Mouse (Mus musculus) forebrain, embryonic 14.5 days (tissue): ENCODE measurements around the gene Ift81. TPM values are rescaled to one million over a fixed set of nuclear protein-coding genes. Genes with fewer than 3 reads are reported as not detected.

Experiments
- ATAC-seq: fragments of 200-750 bp; cut with Nextera tagmentation; 2 replicates; pipeline ENCODE4 v1.8.0; 2017; ENCODE audit warnings: mild to moderate bottlenecking, moderate library complexity
- DNase-seq: peaks from one replicate; pipeline ENCODE4 v3.0.0-alpha.2; 2015; ENCODE audit warnings: low spot score
- H3K27ac ChIP-seq: fragments of 300-500 bp; sonication (generic); 2 replicates; pipeline ENCODE4 v1.5.1; 2014; ENCODE audit warnings: low read depth, mild to moderate bottlenecking, control low read depth, low read length, moderate library complexity
- H3K27me3 ChIP-seq: fragments of 300-500 bp; sonication (generic); replicated peaks from 2 replicates; pipeline ENCODE4 v1.6.1; 2014; ENCODE audit warnings: low read length, control low read depth, mixed read lengths; ENCODE audit not compliant: control insufficient read depth, insufficient read depth
- H3K36me3 ChIP-seq: fragments of 300-500 bp; sonication (generic); 2 replicates; pipeline ENCODE4 v1.6.1; 2014; ENCODE audit warnings: low read length, control low read depth; ENCODE audit not compliant: control insufficient read depth, insufficient read depth
- H3K4me1 ChIP-seq: fragments of 300-500 bp; sonication (generic); 2 replicates; pipeline ENCODE4 v1.6.1; 2014; ENCODE audit warnings: antibody characterized with exemption, low read length, control low read depth; ENCODE audit not compliant: control insufficient read depth, insufficient read depth
- H3K4me2 ChIP-seq: fragments of 300-500 bp; sonication (generic); 2 replicates; pipeline ENCODE4 v1.6.1; 2014; ENCODE audit warnings: mild to moderate bottlenecking, control low read depth, low read length
- H3K4me3 ChIP-seq: fragments of 300-500 bp; sonication (generic); 2 replicates; pipeline ENCODE4 v1.5.1; 2014; ENCODE audit warnings: low read depth, low read length, control low read depth
- H3K9ac ChIP-seq: fragments of 300-500 bp; sonication (generic); 2 replicates; pipeline ENCODE4 v1.6.1; 2014; ENCODE audit warnings: mild to moderate bottlenecking, low read length, control low read depth, moderate library complexity
- H3K9me3 ChIP-seq: fragments of 300-500 bp; sonication (generic); replicated peaks from 2 replicates; pipeline ENCODE4 v1.6.1; 2016; ENCODE audit warnings: low read length, control low read depth, mixed read lengths; ENCODE audit not compliant: control insufficient read depth
- WGBS: fragments of 180-500 bp; shearing (Covaris S2); extraction: QIAGEN DNeasy Blood & Tissue Kit; methylation state at CpG from one replicate; pipeline ENCODE4 v1.1.7; 2014; 5-methylcytosine and 5-hydroxymethylcytosine counted together
- polyA plus RNA-seq: library from polyadenylated mRNA; unstranded; fragments of >200 nt; fragmentation: Nextera tagmentation; extraction: Ambion mirVana; gene quantifications from 2 replicates; pipeline ENCODE4 v1.2.1, GENCODE M21; 2014

Ift81 gene
- polyA plus RNA-seq, 1 experiment from 2014 or later: 48.9 TPM

DNA sequence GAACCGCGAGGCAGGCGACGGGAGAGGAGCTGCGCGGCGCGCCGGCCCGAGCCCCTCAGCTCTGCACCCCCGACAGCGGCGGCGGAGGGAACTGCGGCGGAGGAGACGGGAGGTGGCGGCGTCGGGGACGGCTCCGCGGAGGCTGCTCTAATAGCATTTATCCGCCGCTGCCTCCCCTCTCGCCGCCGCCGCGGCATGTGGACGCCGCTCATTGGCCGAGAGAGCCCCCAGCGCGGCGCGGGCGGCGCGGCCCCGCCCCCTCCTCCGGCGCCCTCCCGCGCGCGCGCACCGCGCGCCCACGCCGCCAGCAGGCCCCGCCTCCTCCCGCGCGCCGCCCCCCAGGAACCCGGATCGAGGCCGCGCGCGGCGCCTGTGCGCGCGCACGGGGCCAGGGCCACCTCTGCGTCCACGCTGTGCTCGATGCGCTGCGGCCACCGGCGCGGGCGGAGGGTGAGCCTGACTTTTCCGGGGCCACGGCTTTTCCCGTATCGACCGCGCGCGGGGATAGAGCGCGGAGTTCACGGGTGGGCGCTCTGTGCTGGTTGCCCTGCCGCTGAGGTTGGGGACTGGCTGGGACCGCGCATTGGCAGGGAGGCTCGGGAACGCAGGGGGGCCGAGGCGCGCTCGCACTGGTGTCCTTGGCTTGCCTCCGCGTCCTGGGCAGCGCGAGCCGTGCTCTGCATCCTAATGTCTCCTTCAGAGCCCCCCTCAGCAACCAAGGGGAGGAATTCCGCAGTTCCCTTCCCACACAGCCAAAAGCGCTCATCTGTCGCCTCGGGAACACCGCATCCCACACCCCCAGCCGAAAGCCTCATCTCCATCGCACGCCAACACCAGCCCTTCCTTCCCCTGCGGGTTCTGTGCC is 112.0 kb downstream of the Ift81 start, which contains the start of gene Atp2a2:
Gene Atp2a2, minus strand, starts transcription at position 149 of the 865 bp plus-strand sequence.
- H3K27ac ChIP-seq: peak within 1 kb of the TSS; percentile 99
- H3K4me2 ChIP-seq: peak within 1 kb of the TSS; percentile 64
- peaks cover 28% of the 10 kb centered on the region for H3K4me1 ChIP-seq
- peak; percentile 94 for ATAC-seq
- DNase-seq: peak; percentile 97
- 0 out of 2 replicates have a peak, but pooled peaks cover 2% of the 10 kb centered on the region for H3K9me3 ChIP-seq
- WGBS: under 1% methylated on average over 80 of the region's 113 CpGs
- H3K9ac ChIP-seq: peak within 1 kb of the TSS; percentile 99
- peaks cover 6% of the 10 kb centered on the region; the same call in 1 of the 2 replicates for H3K36me3 ChIP-seq
- no peaks in the 10 kb centered on the region for H3K27me3 ChIP-seq
- peak within 1 kb of the TSS; percentile 98 for H3K4me3 ChIP-seq

DNA sequence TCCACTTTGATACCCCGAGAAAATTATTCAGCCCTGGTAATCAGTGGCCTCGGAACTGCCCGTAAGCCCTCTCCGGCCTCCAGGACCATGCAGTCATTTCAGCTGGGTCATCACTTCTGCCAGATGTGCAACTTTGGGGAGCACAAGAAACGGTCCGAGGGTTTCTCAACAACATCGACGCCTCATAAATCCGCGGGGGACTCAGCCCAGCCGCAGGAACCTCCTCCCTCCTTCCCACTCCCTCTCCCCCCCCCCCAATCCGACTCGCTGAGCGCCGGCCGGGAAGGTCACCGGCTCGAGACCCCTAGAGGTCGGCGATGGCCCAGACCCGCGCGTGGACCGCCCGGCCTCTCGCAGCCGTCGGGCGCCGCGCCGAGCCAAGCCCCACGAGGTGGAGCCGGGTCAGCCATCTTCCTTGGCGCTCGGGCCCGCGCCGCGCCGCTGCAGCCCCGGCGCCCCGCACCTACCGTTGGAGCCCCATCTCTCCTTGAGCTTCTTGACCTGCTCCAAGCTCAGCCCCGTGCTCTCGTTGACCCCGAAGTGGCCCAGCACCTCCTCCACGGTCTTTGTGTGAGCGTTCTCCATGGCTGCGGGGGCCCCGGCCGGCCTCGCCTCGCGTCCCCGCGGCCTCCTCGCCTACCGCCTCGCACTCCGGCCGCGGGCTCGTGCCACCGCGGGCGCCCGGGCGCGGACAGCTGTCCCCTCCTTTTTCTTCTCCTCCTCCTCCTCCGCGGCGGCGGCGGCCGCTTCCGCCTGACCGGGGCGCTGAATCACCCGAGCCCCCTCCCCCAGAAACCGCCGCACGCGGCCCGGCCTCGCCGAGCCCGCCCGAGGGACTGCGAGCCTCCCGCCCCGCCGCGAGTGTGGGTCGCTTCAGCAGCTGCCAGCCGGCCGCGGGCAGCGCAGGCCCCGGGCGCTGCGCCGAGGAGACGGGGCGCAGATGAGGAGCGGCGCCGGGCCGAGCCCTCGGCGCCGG is 112.9 kb downstream of the Ift81 start:
- no peaks in the 10 kb centered on the region for H3K27me3 ChIP-seq
- ATAC-seq (peak; percentile 30), DNase-seq (peak; percentile 46)
- H3K9me3 ChIP-seq: no peaks in the 10 kb centered on the region
- peak overlapping the region; percentile 98 for H3K4me3 ChIP-seq
- H3K4me2 ChIP-seq: peak overlapping the region; percentile 64
- H3K4me1 ChIP-seq: peaks cover 28% of the 10 kb centered on the region
- peak overlapping the region; percentile 99 for H3K27ac ChIP-seq
- WGBS: under 1% methylated on average over 96 of the region's 113 CpGs
- H3K9ac ChIP-seq: peak overlapping the region; percentile 99
- peaks cover 11% of the 10 kb centered on the region for H3K36me3 ChIP-seq

DNA sequence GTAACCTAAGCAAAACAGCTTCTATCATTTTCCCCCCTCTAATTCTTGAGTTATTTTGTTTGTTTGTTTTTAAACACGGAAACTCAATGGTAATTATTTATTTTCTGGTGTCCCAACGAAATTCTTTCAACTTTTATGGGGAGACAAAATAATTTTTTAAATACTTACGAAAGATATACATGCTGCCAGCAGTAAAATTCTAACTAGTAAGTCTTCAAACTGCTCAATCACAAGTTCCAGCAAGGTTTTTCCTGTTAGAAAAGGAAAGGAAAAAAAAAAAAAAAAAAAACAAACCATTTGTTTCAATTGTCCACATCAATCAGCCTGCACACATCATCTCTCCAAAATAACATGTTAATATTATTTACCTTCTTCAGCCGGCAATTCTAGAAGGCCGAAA is 113.8 kb downstream of the Ift81 start:
- DNase-seq (no peak), ATAC-seq (no peak)
- Histone ChIP-seq H3K27ac (no peak overlapping the region), H3K4me1 (peaks cover 28% of the 10 kb centered on the region), H3K4me2 (peak overlapping the region; percentile 64), H3K36me3 (peaks cover 18% of the 10 kb centered on the region), H3K9ac (peak overlapping the region; percentile 99), H3K4me3 (peak overlapping the region; percentile 98), H3K27me3 (no peaks in the 10 kb centered on the region), H3K9me3 (no peaks in the 10 kb centered on the region)
- WGBS: 37% methylated on average over 5 of the region's 5 CpGs

Other genes starting within 250 kb of the Ift81 start
- 54.9 and 57.2 TPM in 2 replicates for gene Gpn3, start 242.6 kb downstream of the Ift81 start, polyA plus RNA-seq
- gene Fam216a, start 242.2 kb downstream of the Ift81 start, polyA plus RNA-seq: 146 and 157 TPM in 2 replicates
- gene Arpc3, start 222.6 kb downstream of the Ift81 start, polyA plus RNA-seq: 95.5 and 119 TPM in 2 replicates
- gene Anapc7, start 192.8 kb downstream of the Ift81 start, polyA plus RNA-seq: 33.1 and 37.3 TPM in 2 replicates
- 34.8 and 35.1 TPM in 2 replicates for gene Atp2a2, start 112.3 kb downstream of the Ift81 start, polyA plus RNA-seq
- gene P2rx7, start 29.4 kb upstream of the Ift81 start, polyA plus RNA-seq: 1.5 and 1.7 TPM in 2 replicates
- 6.6 and 8.6 TPM in 2 replicates for gene P2rx4, start 93.0 kb upstream of the Ift81 start, polyA plus RNA-seq
- 32.6 and 50.5 TPM in 2 replicates for gene Camkk2, start 164.9 kb upstream of the Ift81 start, polyA plus RNA-seq
- 484 and 553 TPM in 2 replicates for gene Anapc5, start 206.8 kb upstream of the Ift81 start, polyA plus RNA-seq
- gene Rnf34, start 235.5 kb upstream of the Ift81 start, polyA plus RNA-seq: 48.9 and 54.3 TPM in 2 replicates